8 mouse cellular contexts compared by ENCODE assay signal in the genomic region with DNA sequence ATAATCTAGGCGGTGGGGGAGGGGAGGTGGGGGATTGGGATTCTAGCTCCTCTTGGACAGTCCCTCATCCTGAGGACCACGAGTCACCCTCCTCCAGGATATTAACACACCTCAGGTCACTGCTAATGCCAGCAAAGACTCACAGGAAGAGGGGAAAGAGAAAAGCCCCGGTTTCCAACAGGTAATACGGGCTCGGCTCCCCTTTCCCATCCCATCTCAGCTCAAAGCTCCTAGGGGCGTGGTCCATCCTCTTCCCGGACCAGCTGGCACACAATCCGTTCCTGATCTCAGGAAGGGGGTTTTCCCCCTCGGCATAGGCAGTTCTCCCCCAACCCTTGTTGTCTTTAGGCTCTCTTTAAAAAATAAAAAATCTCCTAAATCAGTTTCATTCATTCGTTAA. TPM values are rescaled to one million over a fixed set of nuclear protein-coding genes. Genes with fewer than 3 reads are reported as not detected.
DNase-seq lines count a peak whose midpoint lies in the region; ATAC-seq and TF ChIP-seq lines count a peak whose summit lies in the region.

No protein-coding gene starts in this region.

- H3K9me3 ChIP-seq in kidney, embryonic 14.5 days (ENCODE audit: control insufficient read depth, low read length): no peaks in the 10 kb centered on the region
- no peaks in the 10 kb centered on the region for H3K9me3 ChIP-seq in hindbrain, embryonic 11.5 days (ENCODE audit: control insufficient read depth, low read length)
- H3K9me3 ChIP-seq in midbrain, embryonic 14.5 days (ENCODE audit: control insufficient read depth, low read length): no peaks in the 10 kb centered on the region

- no peak for DNase-seq in kidney, adult 8-10 months
- peak; percentile 73 to 74 for DNase-seq in cerebellum, adult 2 months
- peak; percentile 60 for DNase-seq in hindbrain, embryonic 11.5 days (ENCODE audit: low spot score)
- peak; percentile 73 for DNase-seq in midbrain, embryonic 14.5 days
- no peak for DNase-seq in natural killer cell, adult 2 months (ENCODE audit: low spot score in 2 of 2)
- no peak for DNase-seq in c-Kit-positive CD71-positive TER-119-positive erythroid progenitor cells, embryonic 14.5 days (ENCODE audit: low spot score)
- DNase-seq in thymus, adult 18-20 months: no peak

- no peak overlapping the region for H3K27ac ChIP-seq in kidney, embryonic 14.5 days (ENCODE audit: low read depth, low read length)
- peak overlapping the region; percentile 82 for H3K27ac ChIP-seq in cerebellum, adult 2 months (ENCODE audit: insufficient read depth, low read length)
- peak overlapping the region; percentile 52 for H3K27ac ChIP-seq in hindbrain, embryonic 11.5 days (ENCODE audit: low read depth, low read length)
- H3K27ac ChIP-seq in midbrain, embryonic 14.5 days (replicated peaks; ENCODE audit: low read depth, low read length): peak overlapping the region; percentile 84

- no peaks in the 10 kb centered on the region for H3K27me3 ChIP-seq in kidney, embryonic 14.5 days (ENCODE audit: control insufficient read depth, insufficient read depth, low read length)
- no peaks in the 10 kb centered on the region for H3K27me3 ChIP-seq in cerebellum, adult 2 months (ENCODE audit: control insufficient read depth, insufficient read depth, low read length)
- no peaks in the 10 kb centered on the region for H3K27me3 ChIP-seq in hindbrain, embryonic 11.5 days (ENCODE audit: control insufficient read depth, insufficient read depth, low read length)
- no peaks in the 10 kb centered on the region for H3K27me3 ChIP-seq in midbrain, embryonic 14.5 days (ENCODE audit: control insufficient read depth, insufficient read depth, low read length)

- H3K36me3 ChIP-seq in kidney, embryonic 14.5 days (ENCODE audit: control insufficient read depth, insufficient read depth, low read length): no peaks in the 10 kb centered on the region
- no peaks in the 10 kb centered on the region for H3K36me3 ChIP-seq in hindbrain, embryonic 11.5 days (ENCODE audit: control insufficient read depth, insufficient read depth, low read length)
- H3K36me3 ChIP-seq in midbrain, embryonic 14.5 days (ENCODE audit: control insufficient read depth, insufficient read depth, low read length): no peaks in the 10 kb centered on the region

- H3K4me1 ChIP-seq in kidney, embryonic 14.5 days (ENCODE audit: control insufficient read depth, insufficient read depth, low read length): peaks cover 14% of the 10 kb centered on the region
- peaks cover 9% of the 10 kb centered on the region; the same call in 1 of the 2 replicates for H3K4me1 ChIP-seq in cerebellum, adult 2 months (ENCODE audit: control insufficient read depth, insufficient read depth, low read length)
- no peaks in the 10 kb centered on the region for H3K4me1 ChIP-seq in hindbrain, embryonic 11.5 days (replicated peaks; ENCODE audit: control insufficient read depth, insufficient read depth, low read length)
- peaks cover 26% of the 10 kb centered on the region for H3K4me1 ChIP-seq in midbrain, embryonic 14.5 days (ENCODE audit: control insufficient read depth, insufficient read depth, low read length)

- no peak for TF ChIP-seq CTCF in cerebellum, adult 2 months (IDR thresholded peaks at IDR 0.05; ENCODE audit: borderline replicate concordance, insufficient read depth, low read depth, low read length)

- no peak overlapping the region; the same call in 1 of the 2 replicates for H3K9ac ChIP-seq in kidney, embryonic 14.5 days (ENCODE audit: low read depth, low read length)
- H3K9ac ChIP-seq in hindbrain, embryonic 11.5 days (ENCODE audit: low read depth, low read length): peak overlapping the region; percentile 65
- H3K9ac ChIP-seq in midbrain, embryonic 14.5 days (replicated peaks; ENCODE audit: low read length): peak overlapping the region; percentile 80

- peak; percentile 18; the same call in 1 of the 2 replicates for ATAC-seq in kidney, embryonic 14.5 days (ENCODE audit: low FRiP score, low TSS enrichment)
- peak; percentile 36; the same call in 1 of the 2 replicates for ATAC-seq in hindbrain, embryonic 11.5 days (ENCODE audit: low FRiP score)
- no peak for ATAC-seq in midbrain, embryonic 14.5 days (ENCODE audit: low FRiP score, low TSS enrichment)

- H3K4me2 ChIP-seq in kidney, embryonic 14.5 days (replicated peaks; ENCODE audit: low read depth, low read length): peak overlapping the region; percentile 56
- peak overlapping the region; percentile 51 for H3K4me2 ChIP-seq in hindbrain, embryonic 11.5 days (replicated peaks; ENCODE audit: low read depth, low read length)
- H3K4me2 ChIP-seq in midbrain, embryonic 14.5 days (ENCODE audit: low read length): peak overlapping the region; percentile 59

- 0% methylated on average over 10 of the region's 10 CpGs for WGBS in kidney, embryonic 14.5 days
- under 1% methylated on average over 10 of the region's 10 CpGs for WGBS in cerebellum, adult 2 months
- WGBS in hindbrain, embryonic 11.5 days: 0% methylated on average over 10 of the region's 10 CpGs
- WGBS in midbrain, embryonic 14.5 days: 1% methylated on average over 10 of the region's 10 CpGs

- peak overlapping the region; percentile 39 for H3K4me3 ChIP-seq in kidney, embryonic 14.5 days (ENCODE audit: low read length)
- peak overlapping the region; percentile 99 for H3K4me3 ChIP-seq in cerebellum, adult 2 months (replicated peaks; ENCODE audit: insufficient read depth, low read depth, low read length)
- H3K4me3 ChIP-seq in hindbrain, embryonic 11.5 days (ENCODE audit: low read depth, low read length): peak overlapping the region; percentile 41
- H3K4me3 ChIP-seq in midbrain, embryonic 14.5 days (replicated peaks; ENCODE audit: low read depth, low read length): peak overlapping the region; percentile 65

- peak; percentile 23; the same call in 1 of the 2 replicates for TF ChIP-seq POLR2A in cerebellum, adult 2 months (IDR thresholded peaks at IDR 0.05; ENCODE audit: borderline replicate concordance, insufficient read depth, low read length)

RNA-seq across cellular contexts. Expression of gene Gap43, which starts 0.9 kb away (rescaled TPM):
- polyA plus RNA-seq in kidney, embryonic 14.5 days (2014; fragmentation: Nextera tagmentation; extraction: Ambion mirVana): 13.3 and 18.9 TPM in 2 replicates
- polyA plus RNA-seq in cerebellum, adult 2 months (2012; rRNA removed): 330 and 332 TPM in 2 replicates
- 375 and 387 TPM in 2 replicates for polyA plus RNA-seq in hindbrain, embryonic 11.5 days (2014; fragmentation: Nextera tagmentation; extraction: Ambion mirVana)
- polyA plus RNA-seq in midbrain, embryonic 14.5 days (2014; fragmentation: Nextera tagmentation; extraction: Ambion mirVana): 1,427 and 1,759 TPM in 2 replicates

Comparison
In these comparisons a context has a peak if more than half of its experiments do, and no peak if none do; other contexts are left out.
1. H3K4me3 ChIP-seq: peak in every context shown above with its lines; median percentile 99 in cerebellum, adult 2 months; 65 in midbrain, embryonic 14.5 days; 41 in hindbrain, embryonic 11.5 days; 39 in kidney, embryonic 14.5 days.
2. DNase-seq: peak in cerebellum, adult 2 months (2 of 2), hindbrain, embryonic 11.5 days (single experiment) and midbrain, embryonic 14.5 days (single experiment); none in kidney, adult 8-10 months (0 of 2), natural killer cell, adult 2 months (0 of 2), c-Kit-positive CD71-positive TER-119-positive erythroid progenitor cells, embryonic 14.5 days (single experiment) and thymus, adult 18-20 months (0 of 2).
3. RNA of gene Gap43, which starts 0.9 kb away (polyA plus RNA-seq): 1,427 to 1,759 TPM in midbrain, embryonic 14.5 days, 375 to 387 TPM in hindbrain, embryonic 11.5 days and 330 to 332 TPM in cerebellum, adult 2 months; 13.3 to 18.9 TPM in kidney, embryonic 14.5 days; every median in the first group is over 10 times any median in the second.
4. Peak in every context shown above with its lines, with median percentiles within 50 percentile points of each other: H3K4me2 ChIP-seq.